Mouse (Mus musculus): ENCODE measurements at regions not wholly inside any gene's neighbourhood (a gene's known extent, or its start where the extent isn't known, plus 50 kb on each side); places are given as distances from the start of the nearest gene placed in this dataset.
"Not testable (repeated sequence)": the region's sequence is repeated elsewhere in the genome, so short reads cannot be mapped to it uniquely, and the experiment has no call there.

GRCm38 (mm10) chr10:6597256-6597655, 161.1 kb upstream of the Oprm1 start:
- no peak for DNase-seq (ENCODE audit: low spot score)

DNA sequence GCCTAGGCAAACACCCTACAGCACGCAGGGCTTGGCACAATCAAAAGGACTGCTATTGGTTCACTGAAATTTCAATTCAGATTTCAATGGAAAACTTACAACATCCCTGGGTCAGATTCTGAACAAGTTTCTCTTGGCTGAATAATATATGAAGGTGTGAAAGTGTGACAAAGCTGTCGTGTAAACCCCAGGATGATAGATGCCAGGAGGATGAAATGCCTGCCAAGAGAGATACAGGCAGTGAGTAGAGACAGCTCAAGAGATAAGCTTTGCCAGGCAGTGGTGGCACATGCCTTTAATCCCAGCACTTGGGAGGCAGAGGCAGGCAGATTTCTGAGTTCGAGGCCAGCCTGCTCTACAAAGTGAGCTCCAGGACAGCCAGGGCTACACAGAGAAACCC, 159.7 kb upstream of the Oprm1 start:
- DNase-seq (ENCODE audit: low spot score) = not testable (repeated sequence)

GRCm38 (mm10) chr10:6647576-6647975, 110.7 kb upstream of the Oprm1 start:
- DNase-seq (ENCODE audit: low spot score) = no peak

DNA sequence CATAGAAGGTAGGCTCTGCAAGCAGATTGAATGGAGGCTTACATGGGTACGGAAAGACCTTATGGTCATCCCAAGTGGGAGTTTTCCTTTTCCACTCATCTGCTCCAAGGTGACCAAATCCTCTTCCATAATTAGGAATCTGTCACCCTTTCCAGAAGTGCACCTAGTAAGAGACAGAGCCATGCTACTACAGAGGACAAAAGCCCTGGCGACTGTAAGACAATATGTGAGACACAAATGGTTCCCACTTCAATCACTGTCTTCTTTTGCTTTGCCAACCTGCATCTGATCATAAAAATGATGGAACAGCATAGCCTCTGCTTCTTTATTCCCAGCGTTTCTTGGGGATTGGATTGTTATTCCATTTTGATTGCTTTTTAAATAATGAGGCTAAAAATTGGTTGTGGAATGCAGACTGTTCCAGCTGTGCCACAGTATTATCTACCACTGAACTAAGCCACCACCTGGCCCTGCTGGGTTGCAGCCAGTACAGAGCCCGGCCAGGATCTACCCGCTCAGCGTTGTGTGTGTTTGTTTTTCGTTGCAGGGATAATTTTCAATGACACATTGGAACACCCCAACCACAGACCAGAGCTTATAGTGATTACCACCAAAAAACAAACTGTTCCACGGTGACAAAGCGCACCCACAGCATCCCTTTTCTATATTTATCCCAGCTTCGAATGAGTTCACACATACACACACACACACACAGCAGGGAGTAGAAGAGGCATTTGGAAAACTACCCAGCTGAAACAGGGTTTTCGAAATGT, 72.8 kb upstream of the Oprm1 start:
- DNase-seq (ENCODE audit: low spot score) = no peak

- DNase-seq (ENCODE audit: low spot score) = no peak
Observed at GRCm38 (mm10) chr10:6686081-6686474, 72.2 kb upstream of the Oprm1 start.
